Mouse (Mus musculus) lung, adult 2 months (tissue): Measurements from ENCODE around the gene Lingo2.

ENCODE experiments used
- CTCF ChIP-seq: fragments of 200-500 bp; IDR thresholded peaks from 2 replicates; pipeline ENCODE4 v1.5.1; 2011; ENCODE audit warnings: mild to moderate bottlenecking, low read length, control low read depth; ENCODE audit not compliant: insufficient read depth
- POLR2A ChIP-seq: fragments of 200-500 bp; IDR thresholded peaks from 2 replicates; pipeline ENCODE4 v1.6.1; 2011; ENCODE audit warnings: low read depth, mild to moderate bottlenecking, control low read depth, low read length, borderline replicate concordance; ENCODE audit errors: extremely low read depth

DNA sequence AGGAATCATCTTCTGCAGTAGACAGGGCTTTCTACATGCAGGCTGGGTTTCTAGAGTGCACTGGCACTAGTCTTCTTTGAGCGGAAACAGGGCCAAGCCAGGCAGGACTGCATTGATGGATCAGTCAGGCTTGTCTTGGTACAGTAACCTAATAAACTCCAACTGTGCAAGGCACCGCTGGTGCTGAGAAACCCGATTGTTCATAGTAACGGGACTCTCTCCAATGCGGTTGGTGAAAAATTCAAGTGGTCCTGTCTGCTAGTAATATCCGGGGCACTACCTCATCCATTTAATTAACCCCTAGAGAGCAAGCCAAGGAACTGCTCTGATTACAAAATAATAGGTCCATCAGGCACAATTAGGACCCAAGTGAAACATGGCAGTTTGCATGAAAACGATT, 1106.4 kb downstream of the Lingo2 start:
- TF ChIP-seq CTCF: no peak
- TF ChIP-seq POLR2A: no peak
